Mouse (Mus musculus) megakaryocyte, embryonic 14.5 days (primary cell): ENCODE results near the gene Mmp27.

Experiments used
- FLI1 ChIP-seq: IDR thresholded peaks from 2 replicates; pipeline ENCODE4 v1.6.1; 2012; ENCODE audit warnings: low read length, inconsistent platforms, mixed read lengths
- GATA1 ChIP-seq: IDR thresholded peaks from 3 replicates; pipeline ENCODE4 v1.6.1; 2012; ENCODE audit warnings: mixed read lengths, low read length, inconsistent platforms, borderline replicate concordance

- TF ChIP-seq GATA1 (no peak), FLI1 (no peak)
These were observed 18.9 kb downstream of the Mmp27 start for GRCm38 (mm10) chr9:7590063-7590462.
